Mouse (Mus musculus): ENCODE results near the gene Ipcef1.

DNA sequence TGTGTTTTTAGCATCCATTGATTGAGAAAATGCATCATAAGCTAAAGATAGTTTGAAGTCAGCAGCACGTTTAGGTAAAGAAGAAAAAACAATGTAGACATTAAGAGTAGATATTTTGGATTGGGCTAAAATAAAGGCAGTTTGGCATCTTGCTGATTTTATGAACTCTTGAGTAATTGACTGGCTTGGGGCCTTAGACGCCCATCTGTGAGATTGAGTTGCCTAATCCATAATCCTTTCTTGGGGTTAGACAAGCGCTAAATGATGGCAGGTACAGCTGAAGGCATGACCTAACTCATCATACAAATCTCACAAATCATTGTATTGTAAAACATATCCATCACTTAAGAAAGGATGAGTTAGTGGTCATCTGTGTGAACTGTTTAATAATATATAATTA, 52.9 kb downstream of the Ipcef1 start:
- TF ChIP-seq CTCF (IDR thresholded peaks at IDR 0.05; ENCODE audit: low read depth) (no peak), EP300 (optimal IDR thresholded peaks at IDR 0.05) (no peak)
